Mouse (Mus musculus): ENCODE results near the gene Podn.

- TF ChIP-seq CTCF (IDR thresholded peaks at IDR 0.05; ENCODE audit: control insufficient read depth, insufficient read depth, insufficient read length) (no peak), USF1 (IDR thresholded peaks at IDR 0.05; ENCODE audit: low read depth) (no peak)
Observed at GRCm38 (mm10) chr4:107991879-107992278, 104.4 kb downstream of the Podn start.
